Mouse (Mus musculus) hindbrain, embryonic 11.5 days (tissue): ENCODE measurements around the gene Upp2. TPM values are rescaled to one million over a fixed set of nuclear protein-coding genes. Genes with fewer than 3 reads are reported as not detected.

ENCODE experiments used
- ATAC-seq: fragments of 200-750 bp; cut with Nextera tagmentation; 2 replicates; pipeline ENCODE4 v1.8.0; 2017; ENCODE audit warnings: mild to moderate bottlenecking, moderate TSS enrichment, moderate library complexity; ENCODE audit not compliant: low FRiP score
- DNase-seq: peaks from one replicate; pipeline ENCODE4 v3.0.0-alpha.2; 2015; ENCODE audit warnings: low spot score
- H3K27ac ChIP-seq: fragments of 300-500 bp; sonication (generic); 2 replicates; pipeline ENCODE4 v1.5.1; 2014; ENCODE audit warnings: mild to moderate bottlenecking, low read depth, low read length
- H3K27me3 ChIP-seq: fragments of 300-500 bp; sonication (generic); 2 replicates; pipeline ENCODE4 v1.6.1; 2014; ENCODE audit warnings: mild to moderate bottlenecking, low read length, moderate library complexity, mixed read lengths; ENCODE audit not compliant: control insufficient read depth, insufficient read depth
- H3K36me3 ChIP-seq: fragments of 300-500 bp; sonication (generic); 2 replicates; pipeline ENCODE4 v1.6.1; 2014; ENCODE audit warnings: mild to moderate bottlenecking, low read length, moderate library complexity, mixed read lengths; ENCODE audit not compliant: control insufficient read depth, insufficient read depth
- H3K4me1 ChIP-seq: fragments of 300-500 bp; sonication (generic); replicated peaks from 2 replicates; pipeline ENCODE4 v1.6.1; 2014; ENCODE audit warnings: low read length, mixed read lengths; ENCODE audit not compliant: control insufficient read depth, insufficient read depth
- H3K4me2 ChIP-seq: fragments of 300-500 bp; sonication (generic); replicated peaks from 2 replicates; pipeline ENCODE4 v1.6.1; 2014; ENCODE audit warnings: mild to moderate bottlenecking, low read depth, low read length
- H3K4me3 ChIP-seq: fragments of 300-500 bp; sonication (generic); 2 replicates; pipeline ENCODE4 v1.5.1; 2014; ENCODE audit warnings: low read depth, low read length
- H3K9ac ChIP-seq: fragments of 300-500 bp; sonication (generic); 2 replicates; pipeline ENCODE4 v1.6.1; 2014; ENCODE audit warnings: low read depth, low read length
- H3K9me3 ChIP-seq: fragments of 300-500 bp; sonication (generic); 2 replicates; pipeline ENCODE4 v1.6.1; 2016; ENCODE audit warnings: low read length; ENCODE audit not compliant: control insufficient read depth
- WGBS: fragments of 180-500 bp; shearing (Covaris S2); extraction: QIAGEN DNeasy Blood & Tissue Kit; methylation state at CpG from one replicate; pipeline ENCODE4 v1.1.7; 2014; 5-methylcytosine and 5-hydroxymethylcytosine counted together
- polyA plus RNA-seq: library from polyadenylated mRNA; unstranded; fragments of >200 nt; fragmentation: Nextera tagmentation; extraction: Ambion mirVana; gene quantifications from 2 replicates; pipeline ENCODE4 v1.2.1, GENCODE M21; 2014

Upp2 gene
- 5.9 and 6.3 TPM in 2 replicates for polyA plus RNA-seq

DNA sequence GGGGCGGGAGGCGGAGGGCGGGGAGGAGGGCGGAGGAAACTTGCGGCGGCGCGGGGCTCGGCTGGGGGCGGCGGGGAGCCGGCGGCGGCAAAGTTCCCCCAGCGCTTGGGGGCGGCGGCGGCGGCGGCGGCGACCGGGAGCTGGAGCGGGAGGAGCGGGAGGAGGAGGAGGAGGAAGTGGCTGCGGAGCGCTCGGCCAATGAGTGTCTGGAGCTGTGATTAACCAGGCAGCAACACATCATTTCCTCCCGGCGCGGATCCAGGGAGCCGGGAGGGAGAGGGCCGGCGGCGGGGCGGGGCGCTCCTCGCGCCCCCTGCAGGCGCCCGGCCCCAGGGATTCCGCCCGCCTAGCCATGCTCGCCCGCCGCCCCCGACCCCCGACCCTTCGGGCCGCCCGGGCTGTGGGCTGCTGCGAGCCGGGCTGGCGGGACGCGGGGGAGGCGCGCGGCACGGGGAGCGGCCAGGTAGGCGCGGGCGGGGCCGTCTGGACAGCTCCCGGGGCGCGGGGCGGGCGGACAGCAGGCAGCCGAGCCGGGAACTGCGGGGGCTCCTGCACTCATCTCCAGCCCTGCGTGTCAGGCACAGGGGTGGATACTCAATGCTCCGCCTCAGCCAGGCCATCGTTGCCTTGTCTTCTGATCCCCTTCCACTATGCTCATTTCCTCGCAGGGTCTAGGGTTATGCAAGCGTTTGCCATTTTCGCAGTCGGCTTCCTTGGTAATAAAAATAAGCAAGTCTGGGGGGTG lies at the start of gene Upp2, which contains the start of gene Acvr1:
TSS of gene Upp2 (plus strand) at position 233 of the 745 bp plus-strand sequence.
TSS of gene Acvr1 (minus strand) at position 92 of the 745 bp plus-strand sequence.
- H3K27me3 ChIP-seq, result no peaks in the 10 kb centered on the region
- H3K4me3 ChIP-seq, result peak within 1 kb of the TSS; percentile 89
- peak within 1 kb of the TSS; percentile 67 for H3K4me2 ChIP-seq
- DNase-seq (peak; percentile 88), ATAC-seq (peak; percentile 95)
- H3K9me3 ChIP-seq, result no peaks in the 10 kb centered on the region
- peak within 1 kb of the TSS; percentile 97 for H3K27ac ChIP-seq
- H3K36me3 ChIP-seq, result no peaks in the 10 kb centered on the region
- H3K4me1 ChIP-seq, result peaks cover 6% of the 10 kb centered on the region; the same call in 1 of the 2 replicates
- under 1% methylated on average over 39 of the region's 80 CpGs for WGBS
- H3K9ac ChIP-seq, result peak within 1 kb of the TSS; percentile 84

GRCm38 (mm10) chr2:58518517-58518916 lies 48.6 kb upstream of the Upp2 start:
- ATAC-seq (no peak), DNase-seq (no peak)
- Histone ChIP-seq H3K4me3 (no peak overlapping the region), H3K36me3 (no peaks in the 10 kb centered on the region), H3K9ac (no peak overlapping the region), H3K27ac (no peak overlapping the region), H3K4me2 (no peak overlapping the region), H3K27me3 (no peaks in the 10 kb centered on the region), H3K4me1 (no peaks in the 10 kb centered on the region), H3K9me3 (no peaks in the 10 kb centered on the region)
- WGBS, result 86% methylated on average over 1 of the region's 1 CpGs

DNA sequence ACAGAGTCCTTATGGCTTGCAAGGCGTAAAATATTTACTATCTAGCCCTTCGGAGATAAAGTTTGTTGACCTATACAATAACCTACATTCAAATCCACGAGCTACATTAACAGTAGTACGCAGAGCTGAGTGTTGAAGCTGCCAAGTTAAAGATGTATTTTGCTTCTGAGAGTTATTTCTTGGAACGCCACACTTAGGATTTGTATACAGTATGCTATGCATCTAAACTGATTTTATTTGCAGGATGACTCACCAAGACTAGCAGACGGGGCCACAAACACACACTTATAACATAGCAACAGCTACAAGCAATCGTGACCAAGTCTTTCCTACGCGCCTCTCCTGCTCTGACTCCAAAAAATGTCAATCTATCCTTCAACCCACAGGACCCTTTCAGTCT lies 46.4 kb upstream of the Upp2 start:
- Histone ChIP-seq H3K4me1 (no peaks in the 10 kb centered on the region), H3K9ac (no peak overlapping the region), H3K27ac (no peak overlapping the region), H3K9me3 (no peaks in the 10 kb centered on the region), H3K36me3 (no peaks in the 10 kb centered on the region), H3K4me2 (no peak overlapping the region), H3K27me3 (no peaks in the 10 kb centered on the region), H3K4me3 (no peak overlapping the region)
- no peak for ATAC-seq
- WGBS, result 94% methylated on average over 9 of the region's 9 CpGs
- DNase-seq, result no peak

GRCm38 (mm10) chr2:58521621-58522020 lies 45.5 kb upstream of the Upp2 start:
- H3K9ac ChIP-seq, result no peak overlapping the region
- H3K4me3 ChIP-seq, result no peak overlapping the region
- WGBS, result 89% methylated on average over 6 of the region's 6 CpGs
- no peak for DNase-seq
- H3K4me2 ChIP-seq, result no peak overlapping the region
- H3K4me1 ChIP-seq, result no peaks in the 10 kb centered on the region
- no peaks in the 10 kb centered on the region for H3K36me3 ChIP-seq
- ATAC-seq, result no peak
- no peaks in the 10 kb centered on the region for H3K9me3 ChIP-seq
- no peak overlapping the region for H3K27ac ChIP-seq
- no peaks in the 10 kb centered on the region for H3K27me3 ChIP-seq

DNA sequence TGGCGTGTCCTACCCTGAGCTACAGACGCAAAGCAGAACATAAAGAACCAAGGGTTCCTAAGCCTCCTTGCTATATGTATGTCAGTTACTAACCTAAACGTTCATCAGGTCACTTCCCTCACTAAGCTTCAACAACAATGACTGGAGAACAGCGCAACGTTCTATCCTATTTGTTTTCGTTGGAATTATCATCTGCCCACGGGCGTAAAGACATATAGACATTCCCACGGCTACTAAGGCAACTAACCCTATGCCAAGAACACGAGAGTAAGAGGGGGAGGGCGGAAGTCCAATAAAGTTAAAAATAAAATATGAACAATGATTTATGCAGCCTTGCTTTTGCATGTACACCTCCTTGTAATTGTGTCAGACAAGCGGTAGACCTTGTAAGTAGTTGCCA lies 44.0 kb upstream of the Upp2 start:
- no peaks in the 10 kb centered on the region for H3K27me3 ChIP-seq
- DNase-seq, result no peak
- no peaks in the 10 kb centered on the region for H3K36me3 ChIP-seq
- WGBS, result 87% methylated on average over 12 of the region's 12 CpGs
- no peak overlapping the region for H3K4me2 ChIP-seq
- H3K4me3 ChIP-seq, result no peak overlapping the region
- H3K27ac ChIP-seq, result no peak overlapping the region
- H3K9me3 ChIP-seq, result no peaks in the 10 kb centered on the region
- no peak for ATAC-seq
- H3K4me1 ChIP-seq, result no peaks in the 10 kb centered on the region
- H3K9ac ChIP-seq, result no peak overlapping the region

GRCm38 (mm10) chr2:58523894-58524293 lies 43.2 kb upstream of the Upp2 start:
- Histone ChIP-seq H3K9ac (no peak overlapping the region), H3K4me2 (no peak overlapping the region), H3K27ac (no peak overlapping the region), H3K4me1 (no peaks in the 10 kb centered on the region), H3K27me3 (no peaks in the 10 kb centered on the region), H3K4me3 (no peak overlapping the region), H3K36me3 (no peaks in the 10 kb centered on the region), H3K9me3 (no peaks in the 10 kb centered on the region)
- ATAC-seq (no peak), DNase-seq (no peak)
- 90% methylated on average over 5 of the region's 5 CpGs for WGBS

DNA sequence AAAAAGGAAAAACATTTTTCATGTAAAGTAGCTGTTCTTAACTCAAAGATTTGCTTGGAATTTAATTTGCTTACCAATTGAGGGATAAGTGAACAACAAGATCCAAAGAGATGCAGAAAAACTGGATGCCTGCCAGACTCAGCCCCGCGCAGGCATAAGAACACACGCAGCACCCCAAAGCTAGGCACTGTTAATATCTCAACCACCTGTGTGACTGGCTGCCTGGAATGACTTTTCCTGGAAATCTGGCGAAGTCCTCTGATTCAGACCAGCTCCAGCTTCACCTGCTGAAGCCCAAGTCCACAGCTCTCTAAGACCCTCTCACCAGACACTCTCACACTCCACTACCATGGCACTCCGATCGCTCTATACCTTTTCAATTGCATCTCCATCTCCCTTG lies 42.7 kb upstream of the Upp2 start:
- H3K4me1 ChIP-seq, result no peaks in the 10 kb centered on the region
- no peak overlapping the region for H3K4me3 ChIP-seq
- WGBS, result 91% methylated on average over 6 of the region's 6 CpGs
- no peaks in the 10 kb centered on the region for H3K36me3 ChIP-seq
- H3K27me3 ChIP-seq, result no peaks in the 10 kb centered on the region
- no peaks in the 10 kb centered on the region for H3K9me3 ChIP-seq
- ATAC-seq, result no peak
- no peak for DNase-seq
- H3K27ac ChIP-seq, result no peak overlapping the region
- H3K9ac ChIP-seq, result no peak overlapping the region
- no peak overlapping the region for H3K4me2 ChIP-seq

- Histone ChIP-seq H3K4me2 (no peak overlapping the region), H3K4me3 (no peak overlapping the region), H3K36me3 (no peaks in the 10 kb centered on the region), H3K27ac (no peak overlapping the region), H3K27me3 (no peaks in the 10 kb centered on the region), H3K9me3 (no peaks in the 10 kb centered on the region), H3K4me1 (no peaks in the 10 kb centered on the region), H3K9ac (no peak overlapping the region)
- WGBS, result 74% methylated on average over 3 of the region's 3 CpGs
- DNase-seq (no peak), ATAC-seq (no peak)
These were observed 39.3 kb upstream of the Upp2 start for GRCm38 (mm10) chr2:58527786-58528185.

- H3K4me1 ChIP-seq, result peaks cover 11% of the 10 kb centered on the region; the same call in 1 of the 2 replicates
- ATAC-seq (no peak), DNase-seq (no peak)
- no peaks in the 10 kb centered on the region for H3K27me3 ChIP-seq
- H3K4me2 ChIP-seq, result no peak overlapping the region
- H3K27ac ChIP-seq, result no peak overlapping the region
- WGBS, result 85% methylated on average over 5 of the region's 5 CpGs
- H3K36me3 ChIP-seq, result no peaks in the 10 kb centered on the region
- H3K4me3 ChIP-seq, result no peak overlapping the region
- H3K9ac ChIP-seq, result no peak overlapping the region
- no peaks in the 10 kb centered on the region for H3K9me3 ChIP-seq
These were observed 37.7 kb upstream of the Upp2 start for GRCm38 (mm10) chr2:58529384-58529783.
